Mouse (Mus musculus) forebrain, embryonic 12.5 days (tissue): ENCODE data around the gene Zyg11b. TPM values are rescaled to one million over a fixed set of nuclear protein-coding genes. Genes with fewer than 3 reads are reported as not detected.

Source experiments
- ATAC-seq: fragments of 200-750 bp; cut with Nextera tagmentation; 2 replicates; pipeline ENCODE4 v1.8.0; 2017; ENCODE audit warnings: moderate TSS enrichment; ENCODE audit not compliant: low FRiP score
- H3K27ac ChIP-seq: fragments of 300-500 bp; sonication (generic); 2 replicates; pipeline ENCODE4 v1.5.1; 2016; ENCODE audit warnings: mild to moderate bottlenecking
- H3K27me3 ChIP-seq: fragments of 300-500 bp; sonication (generic); 2 replicates; pipeline ENCODE4 v1.6.1; 2016; ENCODE audit warnings: mild to moderate bottlenecking
- H3K36me3 ChIP-seq: fragments of 300-500 bp; sonication (generic); replicated peaks from 2 replicates; pipeline ENCODE4 v1.6.1; 2016; ENCODE audit warnings: mild to moderate bottlenecking
- H3K4me1 ChIP-seq: fragments of 300-500 bp; sonication (generic); 2 replicates; pipeline ENCODE4 v1.6.1; 2016
- H3K4me2 ChIP-seq: fragments of 300-500 bp; sonication (generic); 2 replicates; pipeline ENCODE4 v1.6.1; 2016; ENCODE audit warnings: mild to moderate bottlenecking, moderate library complexity
- H3K4me3 ChIP-seq: fragments of 300-500 bp; sonication (generic); replicated peaks from 2 replicates; pipeline ENCODE4 v1.5.1; 2016; ENCODE audit warnings: mild to moderate bottlenecking
- H3K9ac ChIP-seq: fragments of 300-500 bp; sonication (generic); 2 replicates; pipeline ENCODE4 v1.6.1; 2016; ENCODE audit warnings: mild to moderate bottlenecking
- H3K9me3 ChIP-seq: fragments of 300-500 bp; sonication (generic); 2 replicates; pipeline ENCODE4 v1.6.1; 2016
- WGBS: fragments of 180-500 bp; shearing (Covaris S2); methylation state at CpG from one replicate; pipeline ENCODE4 v1.1.7; 2016; 5-methylcytosine and 5-hydroxymethylcytosine counted together
- polyA plus RNA-seq: library from polyadenylated mRNA; unstranded; fragments of >200 nt; fragmentation: Nextera tagmentation; extraction: Ambion mirVana; gene quantifications from 2 replicates; pipeline ENCODE4 v1.2.1, GENCODE M21; 2016

Gene Zyg11b
- polyA plus RNA-seq, 1 experiment from 2014 or later = 26.2 TPM

- no peak overlapping the region for H3K4me2 ChIP-seq
- no peak overlapping the region for H3K9ac ChIP-seq
- no peak overlapping the region for H3K27ac ChIP-seq
- 93% methylated on average over 6 of the region's 6 CpGs for WGBS
- peaks cover 14% of the 10 kb centered on the region for H3K4me1 ChIP-seq
- no peaks in the 10 kb centered on the region for H3K9me3 ChIP-seq
- no peaks in the 10 kb centered on the region for H3K27me3 ChIP-seq
- H3K4me3 ChIP-seq = no peak overlapping the region
- H3K36me3 ChIP-seq = peaks cover 61% of the 10 kb centered on the region
- no peak for ATAC-seq
These were observed 34.5 kb upstream of the Zyg11b start for GRCm38 (mm10) chr4:108335413-108335812.

GRCm38 (mm10) chr4:108332041-108332440 lies 31.1 kb upstream of the Zyg11b start:
- Histone ChIP-seq H3K4me2 (no peak overlapping the region), H3K4me3 (no peak overlapping the region), H3K27me3 (no peaks in the 10 kb centered on the region), H3K9me3 (no peaks in the 10 kb centered on the region), H3K27ac (no peak overlapping the region), H3K4me1 (peaks cover 10% of the 10 kb centered on the region), H3K9ac (no peak overlapping the region), H3K36me3 (peaks cover 46% of the 10 kb centered on the region)
- no peak for ATAC-seq
- WGBS = 90% methylated on average over 9 of the region's 9 CpGs

GRCm38 (mm10) chr4:108329840-108330239 lies 28.9 kb upstream of the Zyg11b start:
- Histone ChIP-seq H3K36me3 (peaks cover 34% of the 10 kb centered on the region), H3K27ac (no peak overlapping the region), H3K9ac (no peak overlapping the region), H3K27me3 (no peaks in the 10 kb centered on the region), H3K4me3 (no peak overlapping the region), H3K4me1 (peaks cover 11% of the 10 kb centered on the region), H3K9me3 (no peaks in the 10 kb centered on the region), H3K4me2 (no peak overlapping the region)
- WGBS = 95% methylated on average over 6 of the region's 6 CpGs
- no peak for ATAC-seq

GRCm38 (mm10) chr4:108327730-108328484 lies 27.0 kb upstream of the Zyg11b start, which contains the start of gene Coa7:
Coa7 (plus strand) TSS chr4:108328140.
- 1% methylated on average over 45 of the region's 45 CpGs for WGBS
- peak within 1 kb of the TSS; percentile 53 for H3K4me2 ChIP-seq
- peak within 1 kb of the TSS; percentile 68 for H3K9ac ChIP-seq

GRCm38 (mm10) chr4:108327071-108327579 lies 26.2 kb upstream of the Zyg11b start:
- H3K9me3 ChIP-seq = no peaks in the 10 kb centered on the region
- WGBS = 41% methylated on average over 6 of the region's 6 CpGs

More at GRCm38 (mm10) chr4:108327730-108328484, 27.0 kb upstream of the Zyg11b start, which contains the start of gene Coa7:
- peak within 1 kb of the TSS; percentile 67 for H3K4me3 ChIP-seq
- ATAC-seq = peak; percentile 97
- peak within 1 kb of the TSS; percentile 92 for H3K27ac ChIP-seq
- H3K9me3 ChIP-seq = no peaks in the 10 kb centered on the region
- H3K27me3 ChIP-seq = no peaks in the 10 kb centered on the region
- H3K36me3 ChIP-seq = peaks cover 16% of the 10 kb centered on the region
- H3K4me1 ChIP-seq = peaks cover 11% of the 10 kb centered on the region

GRCm38 (mm10) chr4:108323588-108323987 lies 22.7 kb upstream of the Zyg11b start:
- 70% methylated on average over 5 of the region's 5 CpGs for WGBS
- H3K27me3 ChIP-seq = no peaks in the 10 kb centered on the region
- no peak for ATAC-seq
- H3K36me3 ChIP-seq = no peaks in the 10 kb centered on the region
- no peak overlapping the region for H3K9ac ChIP-seq
- H3K4me3 ChIP-seq = no peak overlapping the region
- H3K27ac ChIP-seq = no peak overlapping the region
- 0 out of 2 replicates have a peak, but pooled peaks cover 3% of the 10 kb centered on the region for H3K9me3 ChIP-seq
- peaks cover 7% of the 10 kb centered on the region for H3K4me1 ChIP-seq
- no peak overlapping the region for H3K4me2 ChIP-seq

More at GRCm38 (mm10) chr4:108327071-108327579, 26.2 kb upstream of the Zyg11b start:
- no peaks in the 10 kb centered on the region for H3K27me3 ChIP-seq
- peak overlapping the region; percentile 67 for H3K4me3 ChIP-seq
- peaks cover 11% of the 10 kb centered on the region for H3K4me1 ChIP-seq
- ATAC-seq = no peak; the same call in 1 of the 2 replicates
- H3K36me3 ChIP-seq = peaks cover 9% of the 10 kb centered on the region
- H3K4me2 ChIP-seq = peak overlapping the region; percentile 53
- peak overlapping the region; percentile 92 for H3K27ac ChIP-seq
- H3K9ac ChIP-seq = peak overlapping the region; percentile 68; the same call in 1 of the 2 replicates

- H3K36me3 ChIP-seq = no peaks in the 10 kb centered on the region
- WGBS = 86% methylated on average over 7 of the region's 7 CpGs
- no peak overlapping the region for H3K27ac ChIP-seq
- no peak overlapping the region for H3K9ac ChIP-seq
- no peak for ATAC-seq
- H3K4me2 ChIP-seq = no peak overlapping the region
- H3K27me3 ChIP-seq = no peaks in the 10 kb centered on the region
- H3K9me3 ChIP-seq = 0 out of 2 replicates have a peak, but pooled peaks cover 3% of the 10 kb centered on the region
- no peak overlapping the region for H3K4me3 ChIP-seq
- H3K4me1 ChIP-seq = no peaks in the 10 kb centered on the region
These were observed 19.9 kb upstream of the Zyg11b start for GRCm38 (mm10) chr4:108320627-108321380.

- no peak overlapping the region for H3K4me3 ChIP-seq
- no peak overlapping the region for H3K4me2 ChIP-seq
- 0 out of 2 replicates have a peak, but pooled peaks cover 3% of the 10 kb centered on the region for H3K9me3 ChIP-seq
- H3K36me3 ChIP-seq = no peaks in the 10 kb centered on the region
- WGBS = 74% methylated on average over 6 of the region's 6 CpGs
- no peak for ATAC-seq
- no peaks in the 10 kb centered on the region for H3K4me1 ChIP-seq
- H3K27ac ChIP-seq = no peak overlapping the region
- H3K9ac ChIP-seq = no peak overlapping the region
- no peaks in the 10 kb centered on the region for H3K27me3 ChIP-seq
These were observed 18.9 kb upstream of the Zyg11b start for GRCm38 (mm10) chr4:108319747-108320146.

- Histone ChIP-seq H3K4me2 (no peak overlapping the region), H3K27ac (no peak overlapping the region), H3K36me3 (no peaks in the 10 kb centered on the region), H3K4me1 (no peaks in the 10 kb centered on the region), H3K9ac (no peak overlapping the region), H3K9me3 (0 out of 2 replicates have a peak, but pooled peaks cover 3% of the 10 kb centered on the region), H3K4me3 (no peak overlapping the region), H3K27me3 (no peaks in the 10 kb centered on the region)
- no peak for ATAC-seq
- 88% methylated on average over 7 of the region's 8 CpGs for WGBS
These were observed 18.0 kb upstream of the Zyg11b start for GRCm38 (mm10) chr4:108318649-108319615.

- WGBS = 81% methylated on average over 12 of the region's 12 CpGs
- Histone ChIP-seq H3K4me3 (no peak overlapping the region), H3K4me1 (no peaks in the 10 kb centered on the region), H3K27ac (no peak overlapping the region), H3K4me2 (no peak overlapping the region), H3K36me3 (no peaks in the 10 kb centered on the region), H3K9me3 (0 out of 2 replicates have a peak, but pooled peaks cover 3% of the 10 kb centered on the region), H3K27me3 (no peaks in the 10 kb centered on the region), H3K9ac (no peak overlapping the region)
- ATAC-seq = no peak
These were observed 17.0 kb upstream of the Zyg11b start for GRCm38 (mm10) chr4:108317656-108318605.

- WGBS = 57% methylated on average over 5 of the region's 5 CpGs
- Histone ChIP-seq H3K36me3 (no peaks in the 10 kb centered on the region), H3K4me2 (no peak overlapping the region), H3K27ac (no peak overlapping the region), H3K4me3 (no peak overlapping the region), H3K27me3 (no peaks in the 10 kb centered on the region), H3K9me3 (no peaks in the 10 kb centered on the region), H3K9ac (no peak overlapping the region), H3K4me1 (no peaks in the 10 kb centered on the region)
- ATAC-seq = no peak
These were observed 13.1 kb upstream of the Zyg11b start for GRCm38 (mm10) chr4:108314041-108314440.
